Mouse (Mus musculus) ovary, postnatal 10 days (tissue): ENCODE measurements around the gene Crlf1.
A peak's percentile ranks its signal among the peaks of the same experiment; 100 is the strongest.
"Not testable (repeated sequence)": the region's sequence is repeated elsewhere in the genome, so short reads cannot be mapped to it uniquely, and the experiment has no call there.

Experiments used
- DNase-seq: peaks from one replicate; pipeline ENCODE4 v3.0.0; 2022; ENCODE audit warnings: low spot score

The Crlf1 gene

DNA sequence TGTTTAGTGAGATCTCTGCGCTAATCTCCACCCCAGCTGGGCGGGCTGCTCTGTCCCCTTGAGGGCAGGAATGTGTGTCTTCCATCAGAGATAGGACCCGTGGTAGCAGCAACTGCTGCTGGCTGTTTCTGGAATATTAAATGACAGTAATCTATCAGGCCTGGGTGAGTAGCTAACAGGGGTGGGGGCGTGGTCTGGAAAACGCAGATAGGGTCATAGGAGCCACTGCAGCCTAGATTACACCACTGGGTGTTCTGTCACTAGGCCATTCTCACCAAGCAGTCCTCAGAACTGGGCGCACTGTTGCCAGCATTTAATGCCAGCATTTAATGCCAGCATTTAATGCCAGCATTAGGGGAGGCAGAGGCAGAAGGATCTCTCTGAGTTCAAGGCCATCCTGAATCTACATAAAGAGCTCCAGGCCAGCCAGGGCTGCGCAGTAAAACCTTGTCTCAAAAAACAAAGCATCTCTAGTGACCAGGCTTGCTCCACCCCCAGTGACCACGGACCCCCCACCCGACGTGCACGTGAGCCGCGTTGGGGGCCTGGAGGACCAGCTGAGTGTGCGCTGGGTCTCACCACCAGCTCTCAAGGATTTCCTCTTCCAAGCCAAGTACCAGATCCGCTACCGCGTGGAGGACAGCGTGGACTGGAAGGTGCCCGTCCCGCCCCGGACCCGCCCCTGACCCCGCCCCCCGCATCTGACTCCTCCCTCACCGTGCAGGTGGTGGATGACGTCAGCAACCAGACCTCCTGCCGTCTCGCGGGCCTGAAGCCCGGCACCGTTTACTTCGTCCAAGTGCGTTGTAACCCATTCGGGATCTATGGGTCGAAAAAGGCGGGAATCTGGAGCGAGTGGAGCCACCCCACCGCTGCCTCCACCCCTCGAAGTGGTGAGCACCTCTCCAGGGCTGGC lies 7.7 kb downstream of the Crlf1 start:
- DNase-seq = no peak

DNA sequence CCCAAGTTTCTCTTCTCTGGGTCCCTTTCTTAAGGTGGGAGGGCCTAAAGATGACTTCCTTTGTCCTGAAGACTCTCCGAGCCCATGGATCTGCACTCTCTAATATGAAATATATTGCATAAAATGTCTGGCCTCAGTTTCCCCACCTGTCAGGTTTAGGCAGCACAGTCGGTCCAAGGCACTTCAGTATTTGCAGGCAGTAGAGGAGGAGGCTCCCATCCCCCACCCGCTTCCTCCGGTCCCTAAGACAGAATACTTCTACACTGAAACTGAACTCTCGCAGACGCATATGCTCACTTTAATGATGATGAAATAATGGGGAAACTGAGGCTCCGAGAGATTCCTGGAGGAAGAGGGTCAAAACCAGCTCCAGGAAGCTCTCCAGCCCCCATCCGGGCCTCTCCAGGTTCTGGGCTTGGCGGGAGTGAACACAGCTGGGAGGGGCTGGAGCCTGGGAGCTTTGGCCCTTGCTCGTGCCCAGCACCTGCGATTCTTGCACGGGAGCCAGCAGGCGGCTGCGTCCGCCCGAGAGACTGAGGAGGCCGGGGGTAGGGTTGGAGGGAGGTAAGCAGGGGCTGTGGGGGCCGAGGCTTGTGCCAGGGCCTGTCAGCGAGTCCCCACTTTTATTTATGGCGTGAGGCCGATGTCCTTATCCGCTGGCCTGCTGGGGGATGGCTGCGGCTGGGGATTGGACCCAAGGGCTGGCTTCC lies 9.0 kb downstream of the Crlf1 start:
- no peak for DNase-seq

DNA sequence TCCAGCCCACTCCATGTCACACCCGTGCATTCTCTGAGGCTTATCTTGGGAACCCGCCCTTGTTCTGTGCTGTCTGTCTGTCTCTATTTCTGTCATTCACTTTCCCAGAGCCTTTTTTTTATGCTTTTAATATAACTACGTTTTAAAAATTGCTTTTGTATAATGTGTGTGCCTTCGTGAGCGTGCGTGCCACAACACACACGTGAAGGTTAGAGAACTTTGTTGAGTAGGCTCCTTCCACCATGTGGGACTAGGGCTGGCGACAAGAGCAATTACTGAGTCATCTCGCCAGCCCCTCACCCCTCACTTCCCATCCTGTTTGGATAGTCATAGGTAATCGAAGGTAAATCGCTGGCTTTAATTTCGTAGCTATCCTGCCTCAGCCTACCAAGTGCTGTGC lies 9.6 kb downstream of the Crlf1 start:
- DNase-seq = no peak

DNA sequence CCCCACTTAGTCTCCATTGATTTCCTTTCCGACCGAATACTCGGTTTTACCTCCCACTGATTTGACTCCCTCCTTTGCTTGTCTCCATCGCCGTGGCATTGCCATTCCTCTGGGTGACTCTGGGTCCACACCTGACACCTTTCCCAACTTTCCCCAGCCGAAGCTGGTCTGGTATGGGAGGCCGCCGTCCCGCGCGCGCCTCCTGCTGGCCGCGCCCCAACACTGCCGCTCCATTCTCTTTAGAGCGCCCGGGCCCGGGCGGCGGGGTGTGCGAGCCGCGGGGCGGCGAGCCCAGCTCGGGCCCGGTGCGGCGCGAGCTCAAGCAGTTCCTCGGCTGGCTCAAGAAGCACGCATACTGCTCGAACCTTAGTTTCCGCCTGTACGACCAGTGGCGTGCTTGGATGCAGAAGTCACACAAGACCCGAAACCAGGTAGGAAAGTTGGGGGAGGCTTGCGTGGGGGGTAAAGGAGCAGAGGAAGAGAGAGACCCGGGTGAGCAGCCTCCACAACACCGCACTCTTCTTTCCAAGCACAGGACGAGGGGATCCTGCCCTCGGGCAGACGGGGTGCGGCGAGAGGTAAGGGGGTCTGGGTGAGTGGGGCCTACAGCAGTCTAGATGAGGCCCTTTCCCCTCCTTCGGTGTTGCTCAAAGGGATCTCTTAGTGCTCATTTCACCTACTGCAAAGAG lies 10.2 kb downstream of the Crlf1 start:
- DNase-seq = peak; percentile 44

DNA sequence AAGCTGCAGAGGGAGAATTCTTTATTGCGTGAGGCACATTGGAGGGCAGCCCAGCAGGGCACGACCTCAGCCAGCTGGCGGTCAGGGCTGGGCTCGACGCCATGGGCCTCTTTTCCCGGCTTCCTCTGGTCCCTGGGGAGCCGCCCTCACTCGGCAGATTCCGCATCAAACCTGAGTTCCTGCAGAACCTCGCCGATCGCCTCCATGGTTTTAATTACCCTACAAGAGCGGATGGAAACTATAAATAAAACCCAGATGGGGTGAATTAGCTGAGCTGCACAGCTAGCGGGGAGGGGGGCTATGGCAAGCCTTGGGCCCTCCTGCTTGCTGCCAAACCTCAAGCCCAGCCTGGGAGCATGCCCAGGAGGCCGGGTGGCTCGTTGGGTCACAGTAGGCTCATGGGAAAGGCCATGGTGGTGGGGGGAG lies 11.3 kb downstream of the Crlf1 start:
- no peak for DNase-seq

DNA sequence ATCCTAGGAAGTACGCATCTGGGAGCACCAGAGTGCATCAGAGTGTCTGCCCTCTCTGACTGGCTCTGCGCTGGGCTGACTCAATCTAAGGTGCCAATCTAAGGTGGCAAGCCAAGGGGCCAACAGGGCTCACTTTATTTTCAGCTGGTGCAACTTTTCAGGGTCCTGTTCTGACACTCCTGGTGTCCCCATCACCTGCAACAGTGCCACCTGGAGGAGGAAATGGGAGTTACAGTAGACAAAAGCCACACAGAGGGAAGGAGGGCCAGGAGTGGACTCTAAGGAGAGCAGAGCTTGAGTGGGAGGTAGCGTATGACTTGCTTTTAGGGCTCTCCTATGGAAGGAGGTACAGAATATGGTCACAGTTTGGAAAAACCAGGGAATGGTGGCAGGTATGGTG lies 11.9 kb downstream of the Crlf1 start:
- DNase-seq = peak; percentile 62

DNA sequence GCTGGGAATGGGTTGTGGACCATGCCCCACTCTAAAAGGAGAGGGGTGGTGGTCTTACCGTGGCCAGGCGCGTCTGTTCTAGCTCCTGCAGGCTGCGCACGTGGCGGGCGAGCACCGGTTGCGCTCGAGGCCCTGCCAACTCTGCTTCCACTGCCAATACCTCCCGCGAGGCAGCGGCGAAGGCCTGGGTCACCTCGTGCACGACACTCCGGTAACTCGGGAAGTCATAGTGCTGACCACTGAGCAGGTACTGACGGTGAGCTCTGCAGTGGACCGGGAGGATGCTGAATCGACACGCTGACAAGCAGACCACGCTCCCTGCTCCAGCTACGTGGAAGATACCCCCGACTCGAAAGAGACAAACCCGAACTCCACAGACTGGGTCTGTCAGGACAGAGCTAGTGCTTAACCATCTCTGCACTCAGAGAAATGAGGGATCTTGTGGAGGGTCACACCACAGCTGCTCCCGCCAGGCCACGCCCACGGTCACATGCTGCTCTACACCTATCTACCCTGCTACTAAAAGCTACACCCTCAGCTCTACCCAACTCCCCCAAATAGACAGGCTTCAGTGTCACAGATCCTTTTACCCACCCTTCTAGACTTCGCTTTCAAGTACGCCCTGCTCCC lies 12.9 kb downstream of the Crlf1 start:
- no peak for DNase-seq

DNA sequence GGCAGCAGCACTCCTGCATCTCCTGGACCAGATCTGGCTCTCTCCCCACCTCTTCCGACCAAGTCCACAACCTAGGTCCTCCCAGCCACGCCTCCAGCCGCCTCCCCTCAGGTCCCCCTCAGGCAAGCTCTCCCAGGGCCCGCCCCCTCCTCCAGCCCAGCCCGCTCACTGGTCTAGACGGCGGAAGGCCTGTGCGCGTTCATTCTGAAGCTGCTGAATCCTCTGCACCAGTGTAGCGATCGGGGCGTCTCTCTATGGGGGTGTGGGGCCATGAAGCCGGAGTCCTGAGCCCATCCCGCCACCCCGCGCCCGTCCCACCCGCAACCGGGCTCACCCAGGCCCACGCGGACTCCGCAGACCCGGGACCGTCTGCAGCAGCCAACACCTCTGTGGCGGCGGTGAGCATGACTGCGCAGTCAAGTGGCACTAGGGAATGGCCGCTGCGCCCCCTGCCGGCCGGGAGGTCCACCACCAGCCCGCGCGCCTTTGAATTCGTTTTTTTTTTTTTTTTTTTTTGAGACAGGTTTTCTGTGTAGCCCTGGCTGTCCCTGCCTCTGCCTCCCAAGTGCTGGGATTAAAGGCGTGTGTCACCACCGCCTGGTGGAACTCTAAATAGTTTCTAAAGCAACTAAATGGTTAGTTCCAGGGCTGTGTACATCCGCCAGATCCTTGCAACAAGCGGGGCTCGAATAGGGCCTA lies 13.5 kb downstream of the Crlf1 start, which contains the start of gene Rex1bd:
Gene Rex1bd (minus strand): TSS at position 425 of the 699 bp plus-strand sequence.
- peak; percentile 88 for DNase-seq

DNA sequence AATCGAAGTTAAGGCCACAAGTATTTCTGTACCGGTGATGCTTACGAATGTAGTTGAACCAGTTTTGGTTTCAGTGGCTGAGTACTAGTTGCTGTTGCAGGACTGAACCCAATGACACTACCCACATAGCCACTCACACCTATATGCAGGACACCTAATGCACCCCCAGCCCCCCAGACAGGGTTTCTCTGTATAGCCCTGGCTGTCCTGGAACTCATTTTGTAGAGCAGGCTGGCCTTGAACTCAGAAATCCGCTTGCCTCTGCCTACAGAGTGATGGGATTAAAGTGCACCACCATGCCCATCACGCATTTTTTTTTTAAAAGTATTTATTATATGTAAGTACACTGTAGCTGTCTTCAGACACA lies 14.1 kb downstream of the Crlf1 start:
- no peak for DNase-seq

DNA sequence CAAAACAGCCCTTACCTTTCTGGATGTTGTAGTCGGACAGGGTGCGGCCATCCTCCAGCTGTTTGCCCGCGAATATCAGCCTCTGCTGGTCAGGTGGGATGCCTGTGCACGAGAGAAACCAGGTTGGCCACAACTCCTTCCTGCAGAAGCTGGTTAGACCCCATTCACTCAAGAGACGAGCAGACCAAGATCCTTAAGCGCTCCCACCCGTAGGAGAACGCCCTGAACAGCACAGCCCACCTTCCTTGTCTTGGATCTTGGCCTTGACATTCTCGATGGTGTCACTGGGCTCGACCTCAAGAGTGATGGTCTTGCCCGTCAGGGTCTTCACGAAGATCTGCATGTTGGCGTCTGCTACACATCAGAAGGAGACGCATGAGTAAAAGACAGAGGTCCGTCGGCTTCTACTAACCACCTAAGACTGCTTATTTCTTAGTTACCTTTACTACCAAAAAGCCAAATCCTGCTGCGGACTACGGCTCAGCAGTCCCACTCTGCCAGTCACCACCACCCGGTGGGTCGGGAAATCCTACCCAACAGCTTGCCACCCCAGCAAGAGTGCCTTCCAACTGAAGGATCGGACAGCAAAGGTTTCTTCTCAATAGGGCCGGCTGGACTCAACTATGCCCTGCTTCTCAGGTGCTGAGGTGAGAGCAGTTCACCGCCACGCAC lies 16.5 kb downstream of the Crlf1 start:
- no peak for DNase-seq

DNA sequence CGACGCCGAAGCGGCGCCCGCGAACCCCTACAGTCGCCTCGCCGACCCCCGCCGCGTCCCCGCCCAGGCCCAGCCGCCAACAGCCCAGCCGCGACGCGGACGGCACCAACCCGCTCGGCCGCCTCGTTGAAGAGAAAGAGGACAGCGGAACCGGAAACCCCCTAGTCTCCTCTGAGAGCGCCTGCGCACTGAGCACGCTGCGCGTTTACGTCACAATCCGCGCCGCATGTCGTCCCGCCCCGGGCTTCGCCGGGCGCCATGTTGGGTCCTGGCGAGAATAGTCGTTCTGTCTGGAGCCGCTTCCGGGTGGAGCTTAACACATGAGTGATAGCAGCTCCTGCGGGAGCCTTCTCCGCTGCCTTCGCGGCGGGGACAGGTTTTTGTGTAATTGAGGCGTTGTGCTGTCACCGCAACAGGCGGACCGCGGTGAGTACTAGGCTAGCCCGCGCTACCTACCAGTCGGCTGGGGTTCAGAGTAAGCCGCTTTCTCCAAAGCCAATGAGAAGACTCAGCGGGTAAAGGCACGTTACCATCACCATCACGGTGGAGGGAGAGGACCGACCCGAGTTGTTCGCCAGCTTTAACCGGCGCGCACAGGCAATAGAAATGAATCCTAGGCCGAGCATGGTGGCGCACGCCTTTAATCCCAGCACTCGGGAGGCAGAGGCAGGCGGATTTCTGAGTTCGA lies 17.4 kb downstream of the Crlf1 start, which contains the start of gene Uba52:
Gene Uba52 (minus strand): TSS at position 574 of the 688 bp plus-strand sequence.
- DNase-seq = peak; percentile 93

DNA sequence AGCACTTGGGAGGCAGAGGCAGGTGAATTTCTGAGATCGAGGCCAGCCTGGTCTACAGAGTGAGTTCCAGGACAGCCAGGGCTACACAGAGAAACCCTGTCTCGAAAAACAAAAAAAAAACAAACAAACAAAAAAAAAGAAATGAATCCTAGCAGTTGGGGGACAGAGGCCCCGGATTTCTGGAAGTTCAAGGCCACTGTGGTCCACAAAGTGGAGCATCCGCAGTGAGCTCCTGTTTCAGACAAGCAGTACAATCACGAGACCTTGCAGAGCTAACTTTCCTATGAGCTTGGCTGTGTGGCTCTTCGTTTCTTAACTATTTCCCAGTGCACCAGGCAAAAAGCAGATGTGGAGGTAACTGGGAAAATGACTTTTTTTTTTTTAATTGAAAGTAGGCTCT lies 18.2 kb downstream of the Crlf1 start:
- DNase-seq = not testable (repeated sequence)

DNA sequence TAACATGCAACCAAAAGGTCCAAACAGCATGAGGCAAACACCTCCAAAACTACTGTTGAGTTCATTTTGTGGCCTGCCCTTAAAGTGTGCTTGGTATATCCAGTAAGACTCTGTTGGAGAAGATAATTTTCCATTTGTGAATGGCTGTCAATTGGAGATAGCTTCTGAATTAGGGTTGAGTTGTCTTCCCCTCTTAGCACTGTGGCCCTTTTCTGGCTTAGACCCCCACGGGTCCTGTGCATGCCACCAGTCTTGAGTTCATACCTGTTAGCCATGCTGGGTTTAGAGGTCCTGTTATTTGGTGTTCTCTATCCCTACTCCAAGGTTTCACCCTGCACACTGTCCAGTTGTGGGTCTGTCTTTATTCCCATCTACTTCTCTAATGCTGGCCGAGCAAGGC lies 18.8 kb downstream of the Crlf1 start:
- DNase-seq = no peak

DNA sequence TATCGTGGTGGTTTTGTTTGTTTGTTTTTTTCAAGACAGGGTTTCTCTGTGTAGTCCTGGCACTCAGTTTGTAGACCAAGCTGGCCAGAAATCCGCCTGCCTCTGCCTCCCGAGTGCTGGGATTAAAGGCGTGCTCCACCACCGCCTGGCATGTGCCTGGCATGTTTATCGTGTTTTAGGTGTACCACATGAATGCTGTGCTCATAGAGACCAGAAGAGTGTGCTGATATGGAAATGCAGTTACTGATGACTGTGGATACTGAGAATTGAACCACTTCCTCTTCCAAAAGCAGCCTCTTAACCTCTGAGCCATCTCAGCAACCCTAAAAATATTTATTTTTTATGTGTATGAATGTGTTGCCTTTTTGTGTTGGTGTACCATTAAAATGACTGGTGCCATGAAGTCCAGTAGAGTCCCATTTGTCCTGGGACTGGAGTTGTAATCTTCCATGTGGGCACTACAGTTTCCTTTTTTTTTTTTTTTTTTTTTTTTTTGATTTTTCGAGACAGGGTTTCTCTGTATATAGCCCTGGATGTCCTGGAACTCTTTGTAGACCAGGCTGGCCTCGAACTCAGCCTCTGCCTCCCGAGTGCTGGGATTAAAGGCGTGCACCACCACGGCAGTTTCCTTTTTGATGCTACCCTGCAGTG lies 19.4 kb downstream of the Crlf1 start:
- no peak for DNase-seq

DNA sequence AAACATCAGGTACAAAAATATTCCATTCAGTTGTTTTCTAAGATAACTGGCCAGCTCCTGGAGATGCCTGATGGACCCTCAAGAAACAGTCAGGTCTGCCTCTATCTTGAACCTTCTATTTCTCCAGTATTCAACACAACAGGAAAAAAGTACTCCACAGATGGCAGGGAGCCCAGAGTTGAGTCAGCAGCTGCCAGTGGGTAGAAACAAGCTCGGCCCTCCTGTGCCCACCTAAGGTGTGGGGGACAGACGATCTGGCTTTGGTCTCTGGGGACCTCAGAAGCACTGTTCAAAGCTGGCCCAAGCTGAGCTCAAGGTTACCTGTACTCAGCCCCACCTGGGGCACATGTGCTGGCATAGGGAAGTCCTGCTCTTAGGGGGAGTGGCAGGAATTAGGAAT lies 20.5 kb downstream of the Crlf1 start:
- DNase-seq = no peak

DNA sequence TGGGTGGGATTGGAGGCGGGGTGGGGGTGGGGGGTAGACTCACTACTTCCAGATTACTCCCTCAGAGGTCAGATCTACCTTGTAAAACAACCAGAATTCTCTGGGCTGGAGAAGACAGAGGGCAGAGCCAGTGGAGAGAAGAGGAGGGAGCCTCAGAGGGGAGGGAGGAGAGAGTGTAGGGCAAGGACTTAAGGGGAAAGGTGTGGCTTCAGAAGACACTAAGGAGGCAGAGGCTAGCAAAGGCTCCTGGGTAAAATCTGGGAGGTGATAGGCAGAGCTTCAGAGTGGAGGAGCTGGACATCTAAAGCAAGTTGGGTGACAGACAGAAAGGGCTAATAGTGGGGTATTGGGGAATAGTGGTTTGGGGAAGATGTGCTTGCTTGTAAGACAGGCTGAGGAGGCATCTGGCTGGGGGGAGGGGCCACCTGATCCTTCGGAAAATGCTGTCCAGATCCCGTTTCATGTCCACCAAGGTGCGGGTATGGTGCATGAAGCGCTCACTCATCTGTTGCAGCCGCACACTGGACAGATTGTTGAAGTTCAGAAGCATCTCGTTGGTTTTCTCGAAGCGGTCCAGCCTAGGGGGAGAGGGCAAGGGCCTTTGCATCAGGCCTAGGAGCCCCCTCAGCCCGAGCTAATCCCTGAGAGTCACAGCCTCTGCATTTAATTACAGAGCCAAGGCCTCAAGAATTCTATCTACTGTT lies 25.1 kb downstream of the Crlf1 start:
- DNase-seq = no peak

DNA sequence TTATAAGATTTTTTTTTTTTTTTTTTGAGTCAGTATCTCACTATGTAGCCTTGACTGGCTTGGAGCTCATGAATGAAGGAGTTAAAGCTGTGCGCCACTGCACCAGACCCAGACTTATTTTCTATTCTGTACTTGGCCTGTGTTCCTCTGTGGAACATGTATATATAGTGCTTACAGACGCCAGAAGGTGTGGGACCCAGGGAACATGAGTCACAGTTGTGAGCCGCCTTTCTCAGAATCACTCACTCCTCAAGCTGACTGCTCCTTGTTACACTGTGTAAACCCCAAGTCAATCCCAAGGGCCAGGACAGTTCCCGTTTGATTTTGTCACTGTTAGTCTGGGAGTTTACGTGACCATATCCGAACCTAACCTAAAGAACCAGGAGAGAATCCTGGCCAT lies 26.1 kb downstream of the Crlf1 start:
- no peak for DNase-seq

DNA sequence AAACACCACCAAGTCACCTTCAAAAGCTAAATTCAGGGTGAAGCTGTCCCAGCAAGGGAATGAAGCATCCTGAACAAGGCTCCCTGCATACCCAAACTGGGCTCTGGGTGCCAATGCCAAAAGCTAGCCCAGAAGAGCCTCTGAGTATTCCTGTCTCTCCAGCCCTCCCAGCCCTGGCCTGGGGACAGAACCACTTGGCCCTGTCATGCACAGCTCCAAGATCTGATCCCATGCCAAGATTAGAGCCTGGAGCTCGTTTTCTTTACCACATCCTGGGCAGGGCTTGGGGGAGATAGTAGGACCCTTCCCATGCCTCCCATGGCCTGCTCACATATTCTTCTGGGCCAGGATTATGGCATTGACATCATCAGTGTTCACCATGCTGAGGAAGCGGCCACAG lies 26.6 kb downstream of the Crlf1 start:
- DNase-seq = no peak
